Mouse (Mus musculus): ENCODE measurements around the gene Nell2.

Nell2 gene

GRCm38 (mm10) chr15:95085962-95086361 lies 442.4 kb downstream of the Nell2 start:
- no peak for DNase-seq (ENCODE audit: low read depth, low spot score)
- Histone ChIP-seq H3K27me3 (ENCODE audit: control insufficient read depth, insufficient read depth, low read length, poor library complexity, severe bottlenecking) (no peaks in the 10 kb centered on the region), H3K36me3 (ENCODE audit: control insufficient read depth, insufficient read depth, low read length, poor library complexity, severe bottlenecking) (no peaks in the 10 kb centered on the region)

GRCm38 (mm10) chr15:95081654-95082053 lies 446.7 kb downstream of the Nell2 start:
- Histone ChIP-seq H3K36me3 (ENCODE audit: control insufficient read depth, insufficient read depth, low read length, poor library complexity, severe bottlenecking) (no peaks in the 10 kb centered on the region), H3K27me3 (ENCODE audit: control insufficient read depth, insufficient read depth, low read length, poor library complexity, severe bottlenecking) (no peaks in the 10 kb centered on the region)
- DNase-seq (ENCODE audit: low read depth, low spot score): no peak

- DNase-seq (ENCODE audit: low read depth, low spot score): no peak
- no peaks in the 10 kb centered on the region for H3K36me3 ChIP-seq (ENCODE audit: control insufficient read depth, insufficient read depth, low read length, poor library complexity, severe bottlenecking)
- H3K27me3 ChIP-seq (ENCODE audit: control insufficient read depth, insufficient read depth, low read length, poor library complexity, severe bottlenecking): no peaks in the 10 kb centered on the region
Measured at GRCm38 (mm10) chr15:95075356-95075755, 453.0 kb downstream of the Nell2 start.

GRCm38 (mm10) chr15:95070881-95071280 lies 457.5 kb downstream of the Nell2 start:
- Histone ChIP-seq H3K27me3 (ENCODE audit: control insufficient read depth, insufficient read depth, low read length, poor library complexity, severe bottlenecking) (no peaks in the 10 kb centered on the region), H3K36me3 (ENCODE audit: control insufficient read depth, insufficient read depth, low read length, poor library complexity, severe bottlenecking) (no peaks in the 10 kb centered on the region)
- DNase-seq (ENCODE audit: low read depth, low spot score): no peak

- no peak for DNase-seq (ENCODE audit: low read depth, low spot score)
- Histone ChIP-seq H3K27me3 (ENCODE audit: control insufficient read depth, insufficient read depth, low read length, poor library complexity, severe bottlenecking) (no peaks in the 10 kb centered on the region), H3K36me3 (ENCODE audit: control insufficient read depth, insufficient read depth, low read length, poor library complexity, severe bottlenecking) (no peaks in the 10 kb centered on the region)
Measured at GRCm38 (mm10) chr15:95068799-95069198, 459.6 kb downstream of the Nell2 start.

- no peaks in the 10 kb centered on the region for H3K36me3 ChIP-seq (ENCODE audit: control insufficient read depth, insufficient read depth, low read length, poor library complexity, severe bottlenecking)
- no peaks in the 10 kb centered on the region for H3K27me3 ChIP-seq (ENCODE audit: control insufficient read depth, insufficient read depth, low read length, poor library complexity, severe bottlenecking)
- no peak for DNase-seq (ENCODE audit: low read depth, low spot score)
Measured at GRCm38 (mm10) chr15:95068023-95068422, 460.3 kb downstream of the Nell2 start.

GRCm38 (mm10) chr15:95055081-95055650 lies 473.2 kb downstream of the Nell2 start:
- Histone ChIP-seq H3K27me3 (ENCODE audit: control insufficient read depth, insufficient read depth, low read length, poor library complexity, severe bottlenecking) (no peaks in the 10 kb centered on the region), H3K36me3 (ENCODE audit: control insufficient read depth, insufficient read depth, low read length, poor library complexity, severe bottlenecking) (no peaks in the 10 kb centered on the region)
- DNase-seq (ENCODE audit: low read depth, low spot score): no peak

GRCm38 (mm10) chr15:95049171-95049729 lies 479.1 kb downstream of the Nell2 start:
- H3K36me3 ChIP-seq (ENCODE audit: control insufficient read depth, insufficient read depth, low read length, poor library complexity, severe bottlenecking): no peaks in the 10 kb centered on the region
- DNase-seq (ENCODE audit: low read depth, low spot score): no peak
- H3K27me3 ChIP-seq (ENCODE audit: control insufficient read depth, insufficient read depth, low read length, poor library complexity, severe bottlenecking): no peaks in the 10 kb centered on the region

- Histone ChIP-seq H3K36me3 (ENCODE audit: control insufficient read depth, insufficient read depth, low read length, poor library complexity, severe bottlenecking) (no peaks in the 10 kb centered on the region), H3K27me3 (ENCODE audit: control insufficient read depth, insufficient read depth, low read length, poor library complexity, severe bottlenecking) (no peaks in the 10 kb centered on the region)
- no peak for DNase-seq (ENCODE audit: low read depth, low spot score)
Measured at GRCm38 (mm10) chr15:95047486-95047885, 480.9 kb downstream of the Nell2 start.

GRCm38 (mm10) chr15:95044011-95044410 lies 484.3 kb downstream of the Nell2 start:
- no peaks in the 10 kb centered on the region for H3K36me3 ChIP-seq (ENCODE audit: control insufficient read depth, insufficient read depth, low read length, poor library complexity, severe bottlenecking)
- no peak for DNase-seq (ENCODE audit: low read depth, low spot score)
- no peaks in the 10 kb centered on the region for H3K27me3 ChIP-seq (ENCODE audit: control insufficient read depth, insufficient read depth, low read length, poor library complexity, severe bottlenecking)

GRCm38 (mm10) chr15:95042437-95042836 lies 485.9 kb downstream of the Nell2 start:
- Histone ChIP-seq H3K27me3 (ENCODE audit: control insufficient read depth, insufficient read depth, low read length, poor library complexity, severe bottlenecking) (no peaks in the 10 kb centered on the region), H3K36me3 (ENCODE audit: control insufficient read depth, insufficient read depth, low read length, poor library complexity, severe bottlenecking) (no peaks in the 10 kb centered on the region)
- no peak for DNase-seq (ENCODE audit: low read depth, low spot score)

GRCm38 (mm10) chr15:95029487-95029875 lies 498.9 kb downstream of the Nell2 start:
- Histone ChIP-seq H3K27me3 (ENCODE audit: control insufficient read depth, insufficient read depth, low read length, poor library complexity, severe bottlenecking) (no peaks in the 10 kb centered on the region), H3K36me3 (ENCODE audit: control insufficient read depth, insufficient read depth, low read length, poor library complexity, severe bottlenecking) (no peaks in the 10 kb centered on the region)
- DNase-seq (ENCODE audit: low read depth, low spot score): no peak

GRCm38 (mm10) chr15:95028862-95029486 lies 499.4 kb downstream of the Nell2 start:
- Histone ChIP-seq H3K36me3 (ENCODE audit: control insufficient read depth, insufficient read depth, low read length, poor library complexity, severe bottlenecking) (no peaks in the 10 kb centered on the region), H3K27me3 (ENCODE audit: control insufficient read depth, insufficient read depth, low read length, poor library complexity, severe bottlenecking) (no peaks in the 10 kb centered on the region)
- no peak for DNase-seq (ENCODE audit: low read depth, low spot score)

Measured in splenic B cell, adult 2 months (primary cell).